Mouse (Mus musculus) adrenal gland, postnatal 36 days (tissue): ENCODE measurements around the gene Necab2. TPM values are rescaled to one million over a fixed set of nuclear protein-coding genes. Genes with fewer than 3 reads are reported as not detected.
A peak's percentile ranks its signal among the peaks of the same experiment; 100 is the strongest.

Experiments used
- DNase-seq, 2 experiments: peaks; one replicate each; pipeline ENCODE4 v3.0.0; 2021; ENCODE audit warnings: mixed read lengths in 1 of 2
- total RNA-seq, 2 experiments: library from RNA; stranded (reverse); gene quantifications; 2 replicates each; pipeline ENCODE4 v1.2.3; 2021

The Necab2 gene
- total RNA-seq, 2 experiments from 2014 or later, result 5.4 to 7.3 TPM

- DNase-seq, result peak; percentile 69
Measured at GRCm38 (mm10) chr8:119427634-119428349, 18.7 kb upstream of the Necab2 start.

GRCm38 (mm10) chr8:119428350-119428740 is 18.2 kb upstream of the Necab2 start:
- no peak for DNase-seq

- no peak for DNase-seq
Measured at GRCm38 (mm10) chr8:119428766-119429327, 17.7 kb upstream of the Necab2 start.

- no peak for DNase-seq
Measured at GRCm38 (mm10) chr8:119429552-119429951, 17.0 kb upstream of the Necab2 start.

GRCm38 (mm10) chr8:119430250-119430649 is 16.3 kb upstream of the Necab2 start:
- DNase-seq, result no peak

- peak in 1 of 2 experiments; percentile 63 for DNase-seq
Measured at GRCm38 (mm10) chr8:119430690-119431089, 15.8 kb upstream of the Necab2 start.

- no peak for DNase-seq
Measured at GRCm38 (mm10) chr8:119432372-119432771, 14.1 kb upstream of the Necab2 start.

- DNase-seq, result no peak
Measured at GRCm38 (mm10) chr8:119433582-119434174, 12.8 kb upstream of the Necab2 start, which contains the start of gene Osgin1. TSS of gene Osgin1 (plus strand) at chr8:119434124.

- no peak for DNase-seq
Measured at GRCm38 (mm10) chr8:119434569-119434968, 11.9 kb upstream of the Necab2 start.

- no peak for DNase-seq
Measured at GRCm38 (mm10) chr8:119435527-119435926, 11.0 kb upstream of the Necab2 start.

GRCm38 (mm10) chr8:119436331-119436730 is 10.2 kb upstream of the Necab2 start:
- no peak for DNase-seq

- DNase-seq, result peak; percentile 95 to 96
Measured at GRCm38 (mm10) chr8:119436933-119437332, 9.6 kb upstream of the Necab2 start.

GRCm38 (mm10) chr8:119437506-119437905 is 9.0 kb upstream of the Necab2 start:
- DNase-seq, result no peak

- DNase-seq, result peak in 1 of 2 experiments; percentile 51
Measured at GRCm38 (mm10) chr8:119438876-119439275, 7.6 kb upstream of the Necab2 start.

- DNase-seq, result no peak
Measured at GRCm38 (mm10) chr8:119439424-119439823, 7.1 kb upstream of the Necab2 start.

GRCm38 (mm10) chr8:119439893-119440249 is 6.6 kb upstream of the Necab2 start:
- no peak for DNase-seq

GRCm38 (mm10) chr8:119440250-119440951 is 6.1 kb upstream of the Necab2 start:
- peak; percentile 86 to 87 for DNase-seq

GRCm38 (mm10) chr8:119440952-119441270 is 5.6 kb upstream of the Necab2 start:
- no peak for DNase-seq

GRCm38 (mm10) chr8:119442013-119442412 is 4.5 kb upstream of the Necab2 start:
- no peak for DNase-seq

GRCm38 (mm10) chr8:119442970-119443369 is 3.5 kb upstream of the Necab2 start:
- DNase-seq, result peak; percentile 58 to 63

- no peak for DNase-seq
Measured at GRCm38 (mm10) chr8:119446990-119447780, 666 bp downstream of the Necab2 start.

- no peak for DNase-seq
Measured at GRCm38 (mm10) chr8:119447781-119448170, 1.3 kb downstream of the Necab2 start.
